Mouse (Mus musculus) thymus, postnatal 25 days (tissue): ENCODE measurements around the gene Adcy7.
A peak's percentile ranks its signal among the peaks of the same experiment; 100 is the strongest.

Experiments used
- DNase-seq: peaks from one replicate; pipeline ENCODE4 v3.0.0; 2022

Gene Adcy7

DNA sequence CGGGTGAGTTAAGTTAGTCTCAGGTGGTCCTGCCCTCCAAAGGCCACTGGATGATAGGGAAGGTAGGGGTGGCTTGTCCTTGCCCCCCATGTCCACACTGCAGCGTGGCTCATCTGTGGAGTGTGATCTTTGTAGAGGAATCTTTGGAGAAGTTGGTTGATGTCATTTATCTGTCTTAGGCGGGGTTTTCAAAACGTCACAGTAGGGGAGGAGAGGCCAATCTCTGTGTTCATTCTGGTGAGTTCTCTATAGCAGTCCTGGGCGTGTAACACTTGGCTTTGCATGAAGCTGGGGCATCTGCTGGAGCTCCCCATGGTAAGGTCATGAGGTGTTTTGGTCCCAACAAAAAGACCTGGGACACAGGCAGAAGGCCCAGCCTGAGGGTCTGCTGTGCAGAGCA is 1.9 kb downstream of the Adcy7 start:
- no peak for DNase-seq

DNA sequence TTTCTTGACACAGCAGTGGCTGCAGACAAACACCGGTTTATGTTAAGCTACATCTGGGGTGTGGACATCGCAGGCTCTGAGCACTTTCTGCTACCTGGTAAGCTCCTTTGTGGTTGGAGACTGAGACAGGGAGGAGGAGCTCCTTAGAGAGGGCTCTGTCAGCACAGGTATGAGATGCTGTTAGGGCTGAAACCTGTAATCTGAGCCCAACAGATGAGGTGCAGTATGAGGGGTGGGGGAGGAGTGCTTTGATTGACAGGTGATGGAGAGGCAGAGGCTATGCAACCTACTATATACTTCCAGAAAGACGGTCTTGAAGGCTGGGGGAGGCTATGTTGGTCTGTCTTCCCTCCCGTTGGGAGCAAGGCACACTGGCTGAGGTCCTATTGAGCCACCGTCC is 7.0 kb downstream of the Adcy7 start:
- DNase-seq, result no peak

DNA sequence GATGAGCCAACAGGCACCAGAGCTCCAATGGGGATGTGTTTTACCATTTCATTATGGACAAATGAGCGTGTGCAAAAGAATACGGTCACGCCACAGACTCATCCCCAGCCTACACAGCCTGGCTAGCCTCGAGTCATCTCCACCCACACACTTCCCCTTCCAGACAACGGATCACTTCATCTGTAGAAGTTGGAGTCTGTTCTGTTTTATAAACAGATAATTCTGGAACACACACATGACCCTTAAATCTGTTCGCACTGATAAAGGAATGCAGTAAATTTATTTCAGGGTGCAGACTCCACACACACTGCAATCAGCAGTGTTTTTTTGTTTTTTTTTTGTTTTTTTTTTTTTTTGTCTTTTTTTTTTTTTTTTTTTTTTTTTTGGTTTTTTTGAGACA is 7.5 kb downstream of the Adcy7 start:
- DNase-seq, result no peak

DNA sequence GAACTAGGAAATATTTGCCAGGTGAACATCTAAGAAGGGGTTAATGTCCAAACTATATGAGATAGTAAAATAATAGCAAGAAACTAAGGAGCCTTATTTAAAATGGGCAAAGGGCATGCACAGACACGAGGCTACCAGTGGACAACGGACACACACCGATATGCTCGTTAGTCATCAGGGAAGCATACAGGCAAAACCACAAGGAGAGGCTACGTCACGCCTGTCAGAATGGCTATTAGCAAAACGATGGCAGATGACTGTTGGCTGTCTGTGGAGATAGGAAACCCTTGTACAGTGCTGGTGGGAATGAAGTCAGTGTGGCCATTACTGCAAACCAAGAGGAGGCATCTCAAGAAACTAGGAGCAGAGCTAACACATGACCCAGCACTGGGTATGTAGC is 8.7 kb downstream of the Adcy7 start:
- no peak for DNase-seq

DNA sequence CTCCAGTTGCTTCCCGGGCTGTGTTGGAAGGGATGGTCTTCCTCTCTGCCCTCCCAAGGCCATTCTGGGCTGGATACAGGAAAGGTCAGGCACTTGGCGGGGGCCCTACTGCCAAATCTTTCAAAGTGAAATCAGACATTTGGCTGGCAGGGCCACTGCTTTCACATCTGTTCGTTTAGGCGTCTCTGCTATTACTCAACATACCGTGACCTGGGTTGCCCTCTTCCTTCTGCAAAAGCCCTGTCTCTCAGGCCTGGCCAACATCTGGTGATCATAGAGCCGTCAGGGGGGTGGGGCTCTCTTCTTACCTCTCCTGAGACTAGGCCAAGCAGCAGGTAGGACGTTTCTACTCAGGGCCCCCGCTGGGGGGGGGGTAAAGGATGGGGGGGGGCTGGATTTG is 10.5 kb downstream of the Adcy7 start:
- DNase-seq, result no peak

DNA sequence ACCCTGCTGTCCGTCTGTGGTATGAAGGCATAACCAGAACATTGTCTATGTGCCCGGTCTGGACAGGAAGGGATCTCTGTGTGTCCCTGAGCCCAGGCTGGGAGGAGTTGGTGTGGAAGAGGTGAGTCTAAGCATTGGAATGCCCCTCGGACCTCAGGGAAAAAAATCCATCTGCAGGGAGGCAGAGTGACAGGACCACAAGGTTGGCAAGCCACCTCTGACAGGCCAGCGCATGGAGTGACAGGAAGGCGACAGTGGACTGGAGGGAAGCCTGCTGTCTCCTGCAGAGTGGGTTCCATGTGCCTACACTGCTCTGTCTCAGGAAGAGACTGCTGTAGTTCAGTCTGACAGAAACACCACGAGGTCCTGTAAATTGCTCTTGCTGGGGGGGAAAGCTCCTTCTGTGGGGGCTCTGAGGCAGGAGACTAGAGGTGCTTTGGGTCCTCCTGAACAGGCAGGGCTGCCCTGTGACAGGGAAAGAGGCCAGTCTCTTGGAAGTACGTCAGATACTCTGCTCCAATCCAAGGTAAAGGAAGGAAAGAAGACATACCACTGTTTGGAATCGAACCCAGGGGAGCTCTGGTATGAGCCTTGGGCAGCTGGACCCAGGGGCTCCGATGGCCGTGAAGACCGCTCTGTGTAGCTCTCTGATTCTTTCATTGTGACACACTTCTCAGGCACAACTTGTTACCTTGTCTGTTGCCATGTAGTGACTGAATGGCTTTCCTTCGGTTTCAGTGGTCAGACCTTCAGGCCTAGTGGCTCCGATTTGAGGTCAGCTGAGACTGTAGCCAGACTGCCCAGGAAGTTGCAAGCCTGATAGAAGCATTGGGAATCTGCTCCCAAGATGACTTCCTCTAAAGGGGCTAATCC is 11.3 kb downstream of the Adcy7 start:
- DNase-seq, result no peak

DNA sequence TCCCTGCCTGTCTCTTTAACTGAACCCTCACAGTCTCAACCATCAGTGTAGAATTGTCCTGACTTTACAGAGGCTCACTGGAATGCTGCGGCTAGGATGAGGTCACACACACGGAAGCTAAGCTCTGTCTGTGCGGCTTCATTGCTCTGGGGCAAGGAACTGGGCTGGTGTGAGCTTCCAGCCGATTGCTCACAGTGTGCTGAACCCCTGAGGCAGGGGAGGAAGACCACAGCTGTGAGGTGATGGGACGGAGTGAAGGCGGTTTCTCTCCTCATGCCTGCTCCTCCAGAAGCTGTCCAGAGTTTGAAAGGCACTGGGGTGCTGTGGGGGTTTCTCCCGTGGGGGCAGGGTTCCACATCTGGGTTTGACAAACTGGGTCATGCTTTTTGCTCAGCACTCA is 12.5 kb downstream of the Adcy7 start:
- DNase-seq, result no peak

DNA sequence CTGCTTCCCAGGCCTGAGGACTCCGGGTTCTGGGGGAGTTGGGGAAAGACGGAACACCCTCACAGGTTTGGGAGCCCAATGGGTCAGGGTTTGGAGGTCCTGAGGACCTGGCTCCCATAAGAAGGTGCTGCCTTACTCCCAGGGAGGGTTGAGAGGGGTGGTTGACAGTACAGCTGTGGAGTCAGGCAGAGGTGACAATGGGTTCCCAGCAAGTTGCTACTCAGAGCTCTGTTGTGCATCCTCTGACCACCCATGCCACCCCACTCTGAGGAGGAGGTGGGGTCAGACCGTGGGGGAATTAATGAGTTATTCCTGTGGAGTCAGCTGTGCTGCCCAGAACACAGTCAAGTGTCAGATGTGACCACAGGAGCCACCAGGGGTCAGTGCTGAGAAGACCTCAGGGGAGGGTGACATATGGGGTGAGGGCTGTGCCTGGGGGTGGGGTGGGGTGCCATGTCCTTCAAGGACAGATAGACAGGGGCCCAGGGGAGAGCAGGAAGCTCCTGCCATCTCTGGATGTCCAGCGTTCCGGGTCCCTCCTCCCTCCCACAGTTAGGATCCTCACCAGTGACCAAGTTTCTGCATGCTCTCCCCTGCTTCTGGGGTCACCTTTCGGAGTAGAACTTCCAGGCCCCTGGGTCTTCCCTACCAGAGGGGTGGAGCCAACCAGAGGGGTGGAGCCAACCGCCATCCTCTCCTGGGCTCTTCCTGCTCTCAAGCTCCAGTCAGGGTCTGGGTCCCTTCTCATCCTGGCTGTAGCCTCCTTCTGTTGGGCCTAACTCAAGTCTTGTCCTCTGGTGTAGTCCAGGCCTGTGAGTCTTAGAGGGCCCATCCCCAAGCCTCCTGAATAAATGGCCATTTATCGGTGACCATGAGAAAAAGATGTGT is 13.5 kb downstream of the Adcy7 start:
- DNase-seq, result peak; percentile 43

DNA sequence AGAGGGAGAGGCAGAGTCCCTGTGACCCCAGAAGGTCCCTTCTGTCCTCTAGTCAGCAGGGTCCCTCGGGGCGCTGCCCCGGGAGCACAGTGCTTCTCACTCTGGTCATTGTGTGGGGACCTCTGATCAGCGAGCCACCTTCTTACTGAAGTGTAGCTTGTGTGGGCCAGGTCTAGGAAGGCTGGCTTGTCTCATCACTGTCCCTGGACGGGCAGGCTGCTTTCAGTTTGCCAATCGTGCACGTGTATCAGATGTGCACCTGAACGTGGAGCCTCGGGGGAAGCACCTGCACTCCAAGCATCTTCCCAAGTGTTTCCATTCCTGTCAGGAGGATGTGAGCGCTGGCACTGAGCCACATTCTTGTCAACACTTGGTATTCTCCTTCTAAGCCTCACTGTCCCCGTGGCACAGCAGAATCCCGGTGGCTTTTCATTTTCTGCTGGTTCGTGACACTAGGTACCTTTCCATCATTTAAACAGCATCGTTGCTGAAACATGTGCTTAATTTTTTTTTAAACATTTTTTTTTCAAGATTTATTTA is 14.3 kb downstream of the Adcy7 start:
- no peak for DNase-seq

DNA sequence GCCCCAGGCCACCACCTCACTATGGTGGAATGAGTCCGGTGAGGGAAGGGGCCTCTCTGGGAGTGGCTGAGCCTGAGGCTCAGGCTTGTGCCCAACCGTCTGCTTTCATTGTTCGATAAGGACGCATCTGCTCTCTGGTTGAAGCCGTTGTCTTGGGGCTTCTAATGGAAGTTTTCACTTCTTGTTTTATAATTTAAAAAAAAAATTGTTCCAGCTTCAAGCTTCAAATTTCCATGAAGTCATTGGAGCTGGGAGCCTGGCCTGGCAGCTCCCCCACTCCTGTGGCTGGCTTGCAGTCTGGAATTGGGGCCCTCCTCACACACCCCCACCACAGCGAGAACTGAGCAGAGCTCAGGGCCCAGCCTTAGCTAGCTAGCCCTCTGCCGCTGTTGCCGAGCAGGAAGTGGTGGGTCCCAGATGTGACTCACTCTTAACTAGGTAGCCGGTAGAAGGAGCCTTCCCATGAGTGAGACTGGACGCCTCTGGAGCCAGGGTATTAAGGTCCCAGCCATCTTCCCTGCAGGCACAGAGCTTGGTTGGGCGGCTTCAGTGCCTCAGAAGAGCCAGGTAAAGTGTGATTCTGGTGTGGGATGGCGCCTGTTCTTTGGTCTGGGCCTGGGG is 16.5 kb downstream of the Adcy7 start:
- peak; percentile 82 for DNase-seq

DNA sequence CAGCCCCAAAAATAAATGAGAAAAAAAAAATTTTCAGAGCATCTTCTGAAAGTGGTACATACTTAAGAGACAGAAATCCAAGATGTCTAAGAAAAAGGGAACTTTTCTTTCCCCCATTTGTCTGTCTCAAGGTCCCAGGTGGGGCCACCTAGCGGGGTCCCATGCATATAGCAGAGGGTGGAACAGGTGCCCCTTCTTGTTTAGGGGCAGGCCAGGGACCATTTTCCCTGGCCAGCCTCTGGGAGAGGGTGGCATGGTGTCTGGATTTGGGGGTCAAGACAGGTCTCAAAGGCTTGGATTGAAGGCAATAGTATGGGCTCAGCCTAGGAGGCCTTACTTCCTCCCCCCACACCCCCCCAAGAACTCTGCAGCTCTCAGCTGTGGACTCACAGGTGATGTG is 17.7 kb downstream of the Adcy7 start:
- DNase-seq, result peak; percentile 81

DNA sequence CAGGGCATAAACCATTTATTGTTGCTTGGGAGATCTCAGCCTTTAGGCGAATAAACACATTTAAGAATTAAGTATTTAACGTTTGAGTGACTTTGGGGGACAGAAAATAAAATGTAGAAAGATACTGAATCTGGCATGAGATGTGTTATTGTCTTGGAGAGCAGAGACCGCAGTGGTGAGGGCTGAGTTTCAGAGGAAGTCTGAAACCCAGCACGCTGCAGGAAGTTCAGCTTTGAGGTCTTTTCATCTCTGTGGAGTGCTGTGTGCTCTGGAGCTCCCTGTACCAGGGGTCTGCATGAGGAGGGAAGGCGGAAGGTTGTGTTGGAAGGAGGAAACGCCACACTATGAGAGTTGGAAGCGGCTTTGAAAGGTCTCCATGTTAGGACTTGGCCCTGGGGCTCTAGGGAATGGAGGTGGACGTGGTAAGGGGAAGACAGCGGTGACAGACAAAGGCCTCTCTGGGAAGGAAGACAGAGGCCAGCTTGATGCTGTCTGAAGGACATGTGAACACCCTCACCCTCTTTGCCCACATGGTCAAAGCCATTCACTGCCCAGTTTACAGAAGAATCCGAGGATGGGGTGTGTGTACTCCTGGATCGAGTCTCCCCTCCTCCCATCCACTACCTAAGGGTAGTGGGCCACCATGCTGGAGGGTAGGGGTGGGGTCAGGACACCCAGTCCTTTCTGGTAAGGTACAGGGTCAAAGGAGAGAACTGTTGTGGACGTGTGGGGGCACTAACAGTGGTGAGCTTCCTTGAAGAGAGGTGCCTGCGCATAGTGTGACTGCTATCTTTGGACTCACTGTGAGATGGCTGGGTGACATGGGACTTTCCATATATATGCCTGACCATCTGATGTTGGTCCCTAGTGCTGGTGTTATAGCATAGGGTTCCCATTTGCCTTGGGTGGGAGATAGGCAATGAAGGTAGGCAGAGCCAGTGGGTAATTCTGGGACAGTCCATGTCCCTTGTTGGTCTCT is 18.4 kb downstream of the Adcy7 start:
- DNase-seq, result peak; percentile 75

DNA sequence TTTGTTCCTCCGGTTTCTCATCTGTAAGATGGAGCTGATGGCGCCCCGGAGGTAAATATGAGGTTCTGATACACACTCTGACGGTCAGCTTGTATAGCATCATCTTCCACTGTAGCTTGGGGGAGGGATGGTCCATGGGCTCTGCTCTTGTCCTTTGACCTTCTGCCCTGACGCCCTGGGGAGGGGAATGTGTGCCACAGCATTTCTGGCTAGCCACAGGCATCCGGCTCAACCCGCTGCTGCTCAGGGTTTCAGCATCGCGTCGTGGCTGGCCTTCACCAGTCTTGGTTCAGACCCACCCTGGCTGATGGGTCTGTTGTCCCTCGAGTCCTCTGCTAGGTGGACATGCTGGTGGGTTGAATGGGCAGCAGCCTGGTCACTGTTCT is 19.1 kb downstream of the Adcy7 start:
- DNase-seq, result no peak

DNA sequence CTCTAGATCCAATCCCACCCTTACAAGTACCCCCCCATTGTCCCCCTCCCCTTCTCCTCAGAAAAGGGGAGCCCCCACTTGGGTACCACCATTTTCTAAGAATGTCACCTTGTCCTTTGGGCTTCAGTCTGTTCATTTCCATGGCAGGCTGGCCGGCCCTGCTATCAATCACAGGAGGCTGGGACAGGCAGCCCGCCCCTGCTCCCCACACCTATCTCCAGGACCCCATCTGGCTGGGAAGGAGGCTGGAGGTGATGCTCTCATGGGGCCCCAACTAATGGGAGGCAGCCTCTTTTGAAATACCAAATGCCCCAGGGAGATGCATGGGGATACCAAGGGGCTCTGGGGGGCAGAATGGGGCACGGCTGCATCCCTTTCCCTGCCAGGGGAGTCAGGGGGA is 20.7 kb downstream of the Adcy7 start:
- no peak for DNase-seq

DNA sequence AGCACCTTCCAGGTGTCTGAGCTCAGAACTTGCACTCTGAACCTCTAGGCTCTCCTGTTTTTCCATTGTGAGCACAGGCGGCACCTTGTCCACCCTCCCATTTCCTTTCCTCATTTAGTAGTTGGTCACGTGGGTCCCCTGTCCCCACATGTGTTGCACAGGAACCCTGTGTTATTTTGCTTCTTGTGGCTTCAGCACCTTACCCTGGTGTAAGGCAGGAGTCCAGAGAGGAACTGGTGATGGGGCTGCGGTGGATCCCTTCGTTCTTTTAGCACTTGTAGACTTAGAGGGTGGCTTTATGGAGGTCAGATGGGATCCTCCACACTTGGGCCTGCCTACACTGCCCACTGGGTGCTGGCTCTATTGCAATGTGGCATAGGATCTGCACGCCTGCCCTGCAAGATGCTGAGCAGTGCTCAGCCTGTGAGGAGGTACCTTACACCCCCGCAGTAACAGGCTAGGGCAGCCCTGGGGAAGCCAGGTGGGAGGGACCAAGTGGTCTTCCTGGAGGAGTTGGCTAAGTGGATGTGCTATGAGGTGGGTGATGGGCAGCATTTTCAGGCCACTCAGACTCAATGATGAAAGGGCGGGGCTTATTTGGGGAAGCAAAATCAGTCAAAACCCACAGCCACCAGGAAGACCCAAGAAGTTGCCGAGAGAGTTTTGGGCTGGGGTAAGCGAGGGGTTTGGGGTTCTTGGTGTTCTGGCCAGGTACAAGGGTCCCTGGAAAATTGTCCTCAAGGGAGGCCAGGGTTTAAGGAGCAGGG is 21.6 kb downstream of the Adcy7 start:
- peak; percentile 58 for DNase-seq

DNA sequence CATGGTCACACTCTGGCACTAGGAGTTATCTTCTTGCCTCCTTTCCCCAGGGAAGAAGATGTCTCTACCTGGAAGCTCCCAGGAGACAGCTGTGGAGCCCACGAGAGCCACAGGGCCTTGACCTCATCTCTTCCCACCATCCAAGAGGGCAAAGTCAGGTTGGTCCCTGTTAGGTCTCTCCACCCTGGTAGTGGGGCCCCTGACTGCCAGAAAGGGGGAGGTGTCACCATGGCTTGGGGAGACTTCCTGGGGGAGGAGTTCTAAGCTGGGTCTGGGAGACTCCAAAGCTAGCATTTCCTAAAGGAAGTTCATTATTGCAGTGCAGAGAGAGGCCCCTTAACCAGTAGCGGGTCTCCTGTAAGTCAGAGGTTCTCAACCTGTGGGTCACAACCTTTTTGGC is 22.8 kb downstream of the Adcy7 start:
- DNase-seq, result no peak

DNA sequence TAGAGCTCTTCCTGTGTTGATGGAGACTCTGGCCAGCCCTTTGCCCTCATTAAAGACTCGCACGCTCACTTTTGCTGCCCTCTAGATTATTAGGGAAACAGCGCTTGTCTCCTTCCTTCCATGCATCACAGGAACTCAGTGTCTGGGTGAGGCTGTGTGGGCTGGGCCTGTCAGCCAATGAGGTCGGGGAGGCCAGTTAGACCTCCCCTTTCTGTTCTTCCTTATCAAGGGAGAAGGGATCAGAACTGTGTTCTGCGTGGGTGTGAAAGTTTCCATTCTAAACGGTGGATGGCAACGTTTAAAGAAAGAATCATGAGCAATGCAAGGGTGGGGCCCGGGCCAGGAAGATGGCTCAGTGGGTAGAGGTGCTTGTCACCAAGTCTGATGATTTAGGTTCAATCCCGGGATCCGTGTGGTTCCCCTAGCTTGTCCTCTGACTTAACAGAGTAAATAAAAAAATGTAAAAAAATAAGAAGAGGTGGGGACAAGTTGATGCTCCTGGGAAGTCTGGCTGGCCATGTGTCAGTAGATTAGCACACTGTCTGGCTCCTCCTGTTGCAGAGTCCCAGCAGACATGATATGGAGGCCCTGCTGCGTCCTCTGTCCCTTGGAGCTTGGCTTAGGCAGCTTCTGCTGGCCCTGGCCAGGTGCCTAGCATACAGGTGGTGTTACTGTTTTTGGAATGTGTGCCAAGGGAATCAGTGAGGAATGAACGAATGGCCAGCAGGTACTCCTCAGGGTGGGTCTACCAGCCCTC is 26.0 kb downstream of the Adcy7 start:
- peak; percentile 27 for DNase-seq

DNA sequence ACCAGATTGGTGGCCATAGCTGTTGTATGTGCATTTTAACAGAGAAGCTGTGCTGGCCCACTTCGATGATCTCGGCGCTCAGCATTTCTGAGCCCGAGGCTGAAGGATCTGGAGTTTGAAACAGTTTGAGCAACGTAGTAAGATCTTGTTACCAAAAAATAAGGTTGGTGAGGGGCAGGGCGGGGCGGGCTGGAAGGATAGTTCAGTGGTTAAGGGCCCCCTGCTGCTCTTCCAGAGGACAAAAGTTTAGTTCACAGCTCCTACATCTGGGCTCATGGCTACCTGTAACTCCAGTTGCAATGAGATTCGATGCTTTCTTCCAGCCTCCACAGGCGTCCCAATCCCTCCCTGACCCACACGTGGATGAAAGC is 26.5 kb downstream of the Adcy7 start:
- no peak for DNase-seq

DNA sequence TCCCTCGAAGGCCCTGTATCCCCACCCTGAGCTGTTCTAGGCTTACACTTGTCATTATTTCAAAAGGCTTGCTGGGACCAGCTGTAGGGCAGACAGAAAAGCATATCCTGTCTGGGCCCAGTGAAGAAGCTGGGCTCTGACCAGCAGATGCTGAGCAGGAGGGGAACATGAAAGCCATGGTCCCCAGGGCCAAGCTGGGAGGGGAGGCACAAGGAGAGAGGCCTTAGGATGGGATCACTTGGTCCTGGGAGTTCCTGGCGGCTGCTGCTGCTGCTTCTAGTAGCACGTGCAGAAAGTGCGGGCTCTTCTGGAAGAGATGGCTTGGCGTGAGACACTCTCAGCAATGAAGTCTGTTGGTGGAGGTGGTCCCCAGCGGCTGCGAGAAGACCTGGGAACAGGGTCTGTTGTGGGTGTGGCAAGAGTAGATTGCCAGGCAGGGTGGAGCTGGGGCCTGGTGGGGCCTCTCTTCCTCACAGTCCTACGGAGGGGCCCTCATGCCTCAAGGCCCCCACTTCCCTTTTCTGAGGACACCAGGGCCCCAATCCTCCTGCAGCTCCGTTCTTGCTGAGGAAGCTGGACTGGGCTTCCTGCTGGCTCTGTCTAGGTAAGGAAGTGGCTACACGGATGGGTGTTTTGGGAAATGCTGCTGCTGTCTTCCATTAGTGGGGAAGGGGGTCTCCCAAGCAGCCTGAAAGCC is 27.9 kb downstream of the Adcy7 start:
- no peak for DNase-seq
